Mouse (Mus musculus): ENCODE data around the gene Ech1.
A peak's percentile ranks its signal among the peaks of the same experiment; 100 is the strongest.

Gene Ech1

DNA sequence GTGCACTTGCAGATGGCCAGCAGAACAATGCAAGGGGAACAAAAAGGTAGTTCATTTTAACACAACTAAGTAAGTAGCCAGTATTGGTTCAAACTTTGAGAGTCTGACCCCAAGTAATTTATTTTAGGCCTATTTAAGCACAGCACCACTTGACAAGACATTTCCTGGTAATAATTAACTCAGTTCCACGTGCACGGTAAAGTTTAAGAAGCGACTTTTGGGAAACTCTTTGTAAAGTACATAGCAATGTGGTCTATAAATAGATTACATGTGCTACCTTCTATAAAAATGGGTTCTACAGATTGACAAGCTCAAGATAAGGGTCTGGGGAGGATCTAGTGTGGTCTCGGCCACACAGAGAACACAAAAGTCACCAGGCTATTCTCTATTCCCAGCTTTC lies 21.3 kb upstream of the Ech1 start:
- DNase-seq (ENCODE audit: low spot score), result no peak

DNA sequence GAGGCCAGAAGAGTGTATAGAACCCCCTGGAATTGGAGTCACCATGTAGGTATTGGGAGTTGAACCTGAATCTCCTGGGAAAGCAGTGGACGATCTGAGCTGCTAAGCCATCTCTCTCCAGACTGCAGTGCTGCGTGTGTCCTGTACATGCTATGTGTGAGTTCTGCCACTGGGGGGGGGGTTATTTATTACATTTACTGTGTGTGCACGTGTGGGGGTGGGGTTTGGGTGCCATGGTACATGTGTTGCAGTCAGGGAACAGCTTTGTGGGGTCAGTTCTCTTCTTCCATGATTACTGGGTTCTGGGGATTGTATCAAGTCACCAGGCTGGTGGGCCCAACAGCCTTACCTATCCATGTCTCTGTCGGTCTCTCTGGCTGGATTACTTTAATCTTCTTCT lies 18.1 kb upstream of the Ech1 start:
- DNase-seq (ENCODE audit: low spot score), result no peak

DNA sequence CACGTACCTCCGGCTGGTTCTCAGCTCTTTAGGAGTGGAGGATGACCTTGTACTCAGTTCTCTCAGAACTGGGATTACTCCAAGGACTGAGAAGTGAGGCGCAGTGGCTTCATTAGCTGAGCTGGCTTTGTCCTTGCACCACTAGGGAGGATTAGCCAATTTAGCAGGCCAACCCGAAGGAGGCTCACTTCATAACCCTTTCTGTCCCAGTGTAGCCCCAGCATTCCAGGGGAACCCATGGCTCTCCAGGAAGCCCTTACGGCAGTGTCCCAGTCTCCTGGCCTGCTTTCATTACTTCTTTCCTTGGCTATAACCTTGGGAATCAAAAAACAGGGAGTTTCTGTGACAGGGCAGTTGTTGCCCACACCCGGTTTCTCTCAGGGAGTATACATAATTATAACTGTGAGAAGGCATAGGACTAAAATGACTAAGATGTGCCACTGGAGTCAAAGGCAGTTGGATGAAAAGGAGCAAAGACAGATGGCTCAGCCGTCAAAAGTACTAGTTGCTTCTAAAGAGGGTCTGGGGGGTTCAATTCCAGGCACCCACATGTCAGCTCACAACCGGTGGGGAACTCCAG lies 17.3 kb upstream of the Ech1 start:
- no peak for DNase-seq (ENCODE audit: low spot score)

DNA sequence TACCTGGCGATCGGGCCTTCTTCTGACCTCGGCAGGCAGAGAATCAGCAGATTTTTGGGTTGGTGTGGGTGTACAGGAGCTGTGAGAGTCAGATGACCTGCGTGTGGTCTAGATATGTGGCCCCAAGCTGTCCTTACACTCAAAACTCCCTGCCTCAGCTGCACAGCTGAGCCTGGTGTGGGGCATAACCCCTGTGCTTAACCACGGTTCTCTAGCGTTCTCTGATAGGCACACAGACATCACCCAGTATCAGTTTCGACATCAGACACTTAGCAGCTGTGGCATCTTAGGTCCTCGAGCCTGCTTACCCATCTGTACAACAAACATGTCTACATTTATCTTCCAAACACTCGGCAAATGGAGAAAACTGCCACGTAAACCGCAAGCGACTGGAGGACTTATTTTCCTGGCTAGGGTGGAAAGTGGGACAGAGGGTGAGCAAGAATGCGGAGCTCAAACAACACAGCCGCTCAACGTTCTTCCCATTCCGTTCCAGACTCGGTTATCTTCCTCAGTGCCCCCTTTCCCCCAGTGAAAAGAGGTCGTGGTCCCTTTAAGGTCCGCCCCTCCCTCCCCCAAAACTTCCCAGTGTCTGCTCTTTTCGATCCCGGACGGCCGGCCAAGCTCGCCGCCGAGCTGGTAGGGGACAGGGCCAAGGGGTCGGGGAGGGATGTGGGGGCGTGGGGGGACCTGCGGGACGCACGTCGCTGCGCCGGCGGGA lies 16.6 kb upstream of the Ech1 start, which contains the start of gene Hnrnpl:
TSS of gene Hnrnpl (plus strand) at position 321 of the 721 bp plus-strand sequence.
- peak; percentile 48 for DNase-seq (ENCODE audit: low spot score)

DNA sequence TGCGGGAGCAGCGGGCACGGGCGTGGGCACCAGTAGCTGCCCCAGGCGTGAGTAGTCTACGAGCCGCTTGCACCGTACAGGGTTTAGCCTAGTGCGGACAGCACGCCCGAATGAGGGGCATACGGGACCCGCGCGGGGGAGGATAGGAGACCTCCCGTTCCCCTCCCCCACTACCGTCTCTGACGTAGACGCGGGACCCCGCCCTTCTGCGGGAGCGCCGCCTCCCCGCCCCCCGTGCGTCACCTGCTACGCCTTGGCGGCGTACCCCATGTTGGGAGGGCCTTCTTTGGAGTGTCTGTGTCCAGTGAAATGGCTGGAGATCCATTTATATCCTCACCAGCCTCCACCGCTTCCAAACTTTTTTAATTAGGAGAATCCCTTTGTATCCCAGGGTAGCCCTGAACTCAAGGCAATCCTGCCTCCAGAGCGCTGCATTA lies 16.0 kb upstream of the Ech1 start:
- peak; percentile 94 for DNase-seq (ENCODE audit: low spot score)

DNA sequence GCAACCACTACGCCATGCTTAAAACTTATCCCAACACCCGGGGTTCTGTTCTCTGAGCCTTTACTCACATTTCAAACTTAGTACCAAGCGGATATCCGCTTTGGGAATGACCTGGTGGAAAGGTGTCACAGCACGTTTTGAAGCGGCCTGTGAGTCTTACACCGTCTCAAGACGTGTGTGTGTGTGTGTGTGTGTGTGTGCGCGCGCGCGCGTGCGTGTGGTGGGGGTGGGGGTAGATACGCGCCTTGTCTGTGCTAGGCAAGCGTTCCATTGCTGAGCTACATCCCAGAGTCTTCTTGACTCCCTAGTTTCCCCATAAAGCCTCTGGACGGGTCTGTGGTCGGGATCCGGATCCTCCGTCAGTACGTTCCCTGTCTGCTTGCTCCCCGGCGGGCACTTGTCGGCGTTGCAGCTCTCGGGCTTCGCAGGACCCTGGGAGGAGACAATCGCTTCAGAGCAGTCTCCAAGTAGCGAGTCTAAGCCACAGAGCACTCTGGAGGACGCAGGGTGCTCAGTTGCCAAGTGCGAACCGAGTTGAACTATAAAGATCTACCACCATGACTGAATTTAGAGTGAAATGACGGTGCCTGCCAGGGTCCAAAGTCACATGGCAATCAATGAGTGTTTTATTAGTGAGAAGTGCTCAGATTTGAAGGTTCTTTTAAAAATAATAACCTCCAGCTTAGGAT lies 15.5 kb upstream of the Ech1 start:
- DNase-seq (ENCODE audit: low spot score), result peak; percentile 74

DNA sequence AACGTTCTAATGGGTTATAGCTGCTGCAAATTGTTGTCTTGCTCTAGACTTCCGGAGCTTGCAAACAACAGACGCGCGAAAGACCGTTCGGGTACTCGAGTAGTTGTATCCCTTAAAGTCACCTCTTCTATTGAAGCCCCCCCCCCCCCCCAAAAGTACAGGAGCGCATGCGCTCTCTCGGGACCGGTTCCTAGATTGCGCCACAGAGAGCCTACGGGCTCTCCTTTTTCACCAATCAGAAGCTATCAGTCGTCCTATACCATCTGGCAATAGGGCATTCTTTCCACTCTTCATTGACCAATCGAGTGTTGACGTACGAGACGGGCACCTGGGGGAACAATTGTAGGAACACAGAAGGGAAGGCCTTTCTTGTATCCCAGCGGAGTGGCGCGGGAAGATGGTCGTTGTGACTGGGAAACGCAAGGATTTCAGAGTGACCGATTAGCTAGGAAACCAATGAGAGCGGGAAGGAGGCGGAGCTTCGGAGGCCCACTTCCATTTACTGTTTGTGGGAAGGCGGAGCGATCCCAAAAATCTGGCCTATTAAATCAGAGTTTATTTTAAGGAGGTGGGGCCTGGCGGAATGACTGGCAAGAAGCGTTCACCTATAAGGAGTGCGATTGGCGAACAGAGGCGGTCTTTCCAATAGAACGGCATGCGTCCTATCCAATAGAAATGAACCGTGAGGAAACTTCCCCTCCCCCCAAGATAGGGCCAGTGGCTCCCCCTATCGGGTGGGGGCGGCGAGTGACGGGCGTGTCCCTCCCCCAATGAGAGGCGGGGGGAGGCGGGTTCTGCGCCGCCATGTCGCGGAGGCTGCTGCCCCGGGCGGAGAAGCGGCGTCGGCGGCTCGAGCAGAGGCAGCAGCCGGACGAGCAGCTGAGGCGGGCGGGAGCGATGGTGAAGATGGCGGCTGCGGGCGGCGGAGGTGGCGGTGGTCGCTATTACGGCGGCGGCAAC lies 14.6 kb upstream of the Ech1 start:
- peak; percentile 99 for DNase-seq (ENCODE audit: low spot score)

DNA sequence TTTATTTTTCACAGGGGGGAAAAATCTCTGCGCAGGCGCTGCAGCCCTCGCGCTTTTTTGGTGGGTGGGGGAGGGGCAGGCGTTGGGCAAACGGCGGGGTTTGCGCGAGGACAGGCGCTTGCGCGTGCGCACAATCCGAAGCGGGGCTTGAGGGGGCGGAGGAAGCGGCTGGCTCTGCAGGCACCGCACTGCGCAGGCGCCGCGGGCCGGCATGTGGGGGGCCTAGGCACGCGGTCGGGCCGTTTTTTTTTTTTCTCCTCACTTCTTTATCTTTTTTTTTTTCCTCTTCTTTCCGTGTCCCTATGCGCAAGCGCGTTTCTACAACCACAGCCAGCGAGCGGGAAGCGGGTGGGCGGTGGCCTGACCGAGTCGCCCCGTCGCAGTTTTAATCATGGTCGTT lies 13.8 kb upstream of the Ech1 start:
- DNase-seq (ENCODE audit: low spot score), result peak; percentile 95

DNA sequence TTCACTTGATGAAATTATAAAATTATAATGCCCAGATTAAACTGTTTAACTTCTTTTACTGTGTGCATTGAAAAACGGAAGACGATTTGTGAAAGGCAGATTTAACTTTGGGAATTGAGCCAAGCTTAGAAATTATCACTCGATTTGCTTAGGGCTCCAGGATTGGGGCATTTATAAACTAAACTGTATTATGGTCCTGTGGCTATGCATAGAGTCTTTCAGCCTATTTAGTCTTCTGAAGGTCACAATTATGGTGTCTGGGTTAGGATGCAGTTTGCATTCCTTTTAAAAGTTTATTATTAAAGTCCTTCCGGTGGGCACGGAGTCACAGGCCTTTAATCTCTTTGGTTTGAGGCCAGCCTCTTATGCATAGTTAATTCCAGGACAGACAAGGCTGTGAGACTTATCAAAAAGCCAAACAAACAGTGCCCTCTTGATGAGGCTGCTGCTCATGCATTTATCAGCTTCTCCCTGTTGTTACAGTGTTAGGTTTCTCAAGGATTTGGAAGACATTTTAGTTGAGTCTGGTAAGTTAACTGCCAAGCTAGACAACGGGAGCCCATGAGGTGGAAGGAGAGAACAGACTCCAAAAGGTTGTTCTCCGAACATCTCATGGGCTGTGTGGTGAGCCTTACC lies 13.3 kb upstream of the Ech1 start:
- DNase-seq (ENCODE audit: low spot score), result no peak

DNA sequence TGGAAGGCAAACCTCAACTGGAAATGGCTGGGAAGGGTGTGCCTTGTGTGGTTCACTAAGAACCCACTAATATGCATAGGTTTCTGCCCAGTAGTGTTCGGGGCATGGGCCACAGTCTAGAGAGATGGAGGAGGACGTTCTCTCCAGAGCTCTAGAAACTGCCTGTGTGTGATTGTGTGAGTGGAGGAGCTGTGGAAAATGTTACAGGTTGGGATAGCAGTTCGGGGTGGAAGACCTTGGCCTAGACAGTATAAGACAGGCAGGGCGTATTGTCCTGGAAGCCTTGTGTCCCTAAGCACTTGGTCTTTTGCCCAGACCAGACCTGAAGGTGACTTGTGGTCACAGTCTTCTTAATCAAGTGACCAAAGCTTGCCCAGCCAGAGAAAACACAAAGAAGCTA lies 12.6 kb upstream of the Ech1 start:
- DNase-seq (ENCODE audit: low spot score), result no peak

DNA sequence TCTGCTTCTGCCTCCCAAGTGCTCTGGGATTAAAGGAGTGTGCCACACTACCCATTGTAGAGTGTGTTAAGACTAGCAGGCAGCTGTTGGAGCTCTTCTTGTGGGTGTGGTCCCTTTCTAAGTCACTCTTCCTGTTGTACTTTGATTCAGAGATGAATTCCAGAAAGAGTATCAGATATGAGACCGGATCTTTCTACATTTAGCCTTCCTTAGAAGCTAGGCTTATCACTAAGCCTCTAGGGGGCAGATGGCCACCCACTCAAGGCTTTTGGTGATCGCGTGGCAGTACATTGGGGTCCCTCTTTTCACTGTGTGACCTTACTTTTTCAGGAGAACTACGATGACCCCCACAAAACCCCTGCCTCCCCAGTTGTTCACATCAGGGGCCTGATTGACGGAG lies 12.1 kb upstream of the Ech1 start:
- DNase-seq (ENCODE audit: low spot score), result no peak

DNA sequence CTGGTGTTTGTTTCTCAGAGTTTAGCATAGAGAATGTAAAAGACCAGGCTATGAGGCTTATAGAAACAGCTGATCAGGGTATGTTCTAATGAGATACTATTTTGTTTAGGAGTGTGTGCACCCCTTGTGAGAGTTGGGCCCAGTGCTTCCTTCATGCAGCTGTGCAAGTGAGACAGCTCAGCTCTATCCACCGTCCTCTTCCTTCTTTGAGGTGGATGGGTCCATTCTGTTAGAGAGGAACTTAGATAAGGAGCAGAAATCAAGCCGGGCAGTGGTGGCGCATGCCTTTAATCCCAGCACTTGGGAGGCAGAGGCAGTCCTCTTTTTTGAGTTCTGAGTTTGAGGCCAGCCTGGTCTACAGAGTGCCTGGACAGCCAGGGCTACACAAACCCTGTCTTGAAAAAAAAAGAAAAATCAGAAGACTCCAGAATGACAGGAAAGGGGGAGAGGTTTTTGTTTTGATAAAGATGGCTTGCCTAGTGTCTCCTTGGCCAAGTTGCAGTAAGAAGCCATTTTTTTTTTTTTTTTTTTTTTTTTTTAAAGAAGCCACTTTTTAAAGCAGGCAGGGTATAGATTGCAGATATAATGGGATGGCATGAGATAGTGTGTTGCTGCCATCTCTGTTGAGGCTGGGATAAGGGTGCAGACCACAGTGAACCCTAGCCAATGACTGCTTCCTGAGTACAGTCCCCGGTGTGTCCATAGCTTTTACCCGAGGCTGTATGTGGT lies 10.5 kb upstream of the Ech1 start:
- no peak for DNase-seq (ENCODE audit: low spot score)

DNA sequence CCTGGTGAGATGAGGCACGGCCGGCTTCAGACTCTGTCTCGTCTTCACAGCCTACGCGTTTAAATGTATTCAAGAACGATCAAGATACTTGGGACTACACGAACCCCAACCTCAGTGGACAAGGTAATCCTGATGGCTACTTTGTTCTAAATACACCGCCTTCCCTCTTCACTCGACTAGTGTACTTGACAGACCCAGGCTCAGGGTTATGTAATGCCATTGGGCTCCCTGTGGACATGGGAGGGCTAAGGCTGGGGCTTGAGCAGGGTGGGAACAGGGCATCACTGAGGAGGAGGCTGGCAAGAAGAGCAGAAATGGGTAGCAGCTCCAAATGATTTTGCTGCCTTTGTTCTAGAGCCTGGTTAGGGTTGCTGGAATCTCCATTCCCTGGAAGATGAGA lies 9.8 kb upstream of the Ech1 start:
- DNase-seq (ENCODE audit: low spot score), result no peak

DNA sequence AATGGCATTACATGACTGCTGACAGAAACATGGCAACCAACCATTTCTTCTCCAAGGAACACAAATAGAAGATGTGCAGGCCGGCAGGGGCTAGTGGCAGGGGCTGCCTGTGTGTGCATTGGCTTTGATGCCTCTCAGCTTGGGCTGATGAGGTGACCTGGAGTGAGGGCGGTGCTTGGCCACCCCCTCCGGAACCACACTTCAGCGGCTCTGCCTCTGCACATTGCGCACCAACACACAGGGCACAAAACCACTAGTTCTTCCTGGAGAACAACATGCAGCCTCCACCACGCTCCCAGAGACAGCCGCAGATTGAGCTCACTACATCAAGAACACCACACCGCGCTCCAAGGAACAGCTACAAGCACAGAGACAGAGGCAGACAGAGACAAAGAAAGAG lies 8.8 kb upstream of the Ech1 start:
- DNase-seq (ENCODE audit: low spot score), result peak; percentile 8

DNA sequence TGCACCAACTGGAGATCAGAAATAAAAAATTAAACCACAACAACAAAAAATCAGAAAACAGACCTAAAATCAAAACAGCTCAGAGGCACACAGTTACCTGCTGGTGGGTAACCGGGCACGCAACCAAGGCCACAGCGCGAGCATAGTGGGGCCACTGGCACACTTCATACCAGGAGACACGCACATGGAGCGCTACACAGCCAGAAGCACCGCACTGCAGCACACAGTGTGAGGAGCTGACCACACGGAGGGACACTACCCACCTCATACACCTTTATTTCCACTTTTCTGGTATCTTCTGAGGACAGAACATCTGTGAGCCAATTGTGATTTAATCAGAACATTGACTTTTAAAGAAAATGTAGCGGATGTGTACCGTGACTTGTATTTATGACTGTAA lies 8.1 kb upstream of the Ech1 start:
- peak; percentile 9 for DNase-seq (ENCODE audit: low spot score)

DNA sequence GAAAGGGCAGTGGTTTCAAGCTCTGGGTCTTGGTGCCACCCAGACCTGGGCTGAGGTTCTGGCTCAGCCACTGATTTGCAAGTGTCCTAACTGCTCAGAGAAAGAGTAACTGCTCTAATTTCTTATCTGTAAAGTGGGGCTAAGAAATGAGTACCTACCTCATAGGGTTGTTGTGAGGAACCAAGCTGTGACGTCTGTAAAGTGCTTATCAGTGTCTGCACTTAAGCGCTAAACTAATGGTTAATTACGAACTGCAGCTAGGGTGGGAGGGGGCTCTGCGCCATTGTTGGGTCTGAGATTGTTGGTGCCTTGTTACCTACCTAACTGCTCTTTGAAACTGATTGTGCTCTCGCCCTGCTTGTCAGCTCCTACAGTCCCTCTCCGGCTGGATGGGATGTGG lies 7.5 kb upstream of the Ech1 start:
- peak; percentile 24 for DNase-seq (ENCODE audit: low spot score)

DNA sequence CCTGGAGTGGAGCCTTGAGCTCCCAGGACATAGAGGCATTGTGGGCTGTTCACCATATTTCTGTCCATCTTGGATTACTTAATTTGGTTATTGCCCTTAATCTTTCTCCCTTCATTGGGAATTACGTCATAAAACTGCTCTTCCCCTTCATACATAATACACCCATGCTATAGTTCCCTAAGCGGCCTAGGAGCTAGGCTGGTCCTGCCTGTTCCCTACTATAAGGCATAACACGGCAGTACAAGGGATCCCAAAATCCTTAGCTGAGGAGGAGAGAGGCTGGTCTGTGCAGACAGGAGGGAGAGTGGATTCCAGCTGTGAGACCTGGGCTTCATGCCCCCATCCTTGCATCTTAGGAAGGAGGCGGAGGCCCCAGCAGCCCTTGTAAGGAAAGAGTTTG lies 7.1 kb upstream of the Ech1 start:
- DNase-seq (ENCODE audit: low spot score), result no peak

DNA sequence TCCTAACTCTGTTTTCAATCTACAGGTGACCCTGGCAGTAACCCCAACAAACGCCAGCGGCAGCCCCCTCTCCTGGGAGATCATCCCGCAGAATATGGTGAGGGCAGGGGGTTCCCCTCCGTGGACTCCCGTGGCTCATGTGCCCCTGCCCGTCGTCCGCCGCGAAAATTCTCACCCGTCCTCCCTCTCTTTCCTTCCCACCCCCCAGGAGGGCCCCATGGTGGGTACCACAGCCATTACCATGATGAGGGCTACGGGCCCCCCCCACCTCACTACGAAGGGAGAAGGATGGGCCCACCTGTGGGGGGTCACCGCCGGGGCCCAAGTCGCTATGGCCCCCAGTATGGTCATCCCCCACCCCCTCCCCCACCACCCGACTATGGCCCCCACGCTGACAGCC lies 6.6 kb upstream of the Ech1 start:
- DNase-seq (ENCODE audit: low spot score), result no peak

DNA sequence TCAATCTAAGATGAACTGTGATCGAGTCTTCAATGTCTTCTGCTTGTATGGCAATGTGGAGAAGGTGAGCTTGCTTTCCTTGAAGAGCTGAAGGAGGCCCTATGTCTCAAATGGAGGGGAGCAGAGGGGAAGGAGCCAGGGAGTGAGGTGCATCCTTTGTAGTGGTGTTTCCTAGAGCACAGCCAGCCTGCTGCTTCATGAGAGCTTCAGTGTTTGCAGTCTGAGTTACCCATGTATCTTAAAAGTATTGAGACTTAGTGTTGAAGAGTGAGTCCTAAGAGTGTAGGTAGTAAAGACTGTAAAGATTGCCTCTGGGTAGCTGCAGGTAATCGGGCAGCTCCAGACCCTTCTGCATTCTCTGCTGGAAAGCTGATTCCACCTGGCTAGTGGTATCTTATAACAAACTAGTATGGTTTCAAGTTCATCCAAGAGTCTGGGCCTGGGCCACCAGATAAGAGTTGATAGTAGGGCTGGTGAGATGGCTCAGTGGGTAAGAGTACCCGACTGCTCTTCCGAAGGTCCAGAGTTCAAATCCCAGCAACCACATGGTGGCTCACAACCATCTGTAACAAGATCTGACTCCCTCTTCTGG lies 6.1 kb upstream of the Ech1 start:
- no peak for DNase-seq (ENCODE audit: low spot score)

DNA sequence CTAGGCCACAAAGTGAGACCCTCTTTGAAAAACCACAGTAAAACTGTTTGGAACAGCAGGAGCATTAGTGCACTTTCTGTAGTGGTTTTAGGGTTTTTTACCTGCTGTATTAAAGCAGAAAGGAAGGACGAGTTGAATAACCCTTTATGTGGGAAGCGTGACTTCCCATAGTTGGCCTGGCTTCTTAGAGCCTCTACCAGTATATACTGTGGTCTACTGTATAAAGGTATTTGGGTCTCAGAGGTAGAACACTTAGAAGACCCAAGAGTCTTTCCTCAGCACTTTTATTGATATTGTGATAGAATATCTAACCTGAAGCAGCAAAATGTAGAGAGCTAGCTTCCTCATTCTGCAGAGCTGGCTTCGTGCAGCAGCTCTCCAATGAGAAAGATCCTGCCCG lies 5.4 kb upstream of the Ech1 start:
- no peak for DNase-seq (ENCODE audit: low spot score)
